Mouse (Mus musculus): ENCODE data around the gene Zfhx3. TPM values are rescaled to one million over a fixed set of nuclear protein-coding genes. Genes with fewer than 3 reads are reported as not detected.
A peak's percentile ranks its signal among the peaks of the same experiment; 100 is the strongest.

Zfhx3 gene
- polyA plus RNA-seq, 1 experiment from 2014 or later, result 14.4 TPM

- no peak for DNase-seq (ENCODE audit: low spot score)
- Histone ChIP-seq H3K4me1 (peaks cover 7% of the 10 kb centered on the region; the same call in 1 of the 2 replicates), H3K27me3 (ENCODE audit: low read depth, poor library complexity, severe bottlenecking) (no peaks in the 10 kb centered on the region), H3K4me3 (no peak overlapping the region), H3K36me3 (peaks cover 100% of the 10 kb centered on the region), H3K27ac (replicated peaks) (no peak overlapping the region), H3K9me3 (replicated peaks) (peaks cover 61% of the 10 kb centered on the region)
- WGBS, result 92% methylated on average over 12 of the region's 12 CpGs
These were observed 1009.1 kb downstream of the Zfhx3 start for GRCm38 (mm10) chr8:108951560-108951959.

- WGBS, result 63% methylated on average over 37 of the region's 37 CpGs
- DNase-seq (ENCODE audit: low spot score), result no peak
- H3K9me3 ChIP-seq (replicated peaks), result peaks cover 19% of the 10 kb centered on the region
- H3K27ac ChIP-seq (replicated peaks), result peak overlapping the region; percentile 33; the same call in 1 of the 2 replicates
- H3K4me3 ChIP-seq, result peak overlapping the region; percentile 23; the same call in 1 of the 2 replicates
- H3K27me3 ChIP-seq (ENCODE audit: low read depth, poor library complexity, severe bottlenecking), result no peaks in the 10 kb centered on the region
- peaks cover 65% of the 10 kb centered on the region for H3K36me3 ChIP-seq
- H3K4me1 ChIP-seq, result peaks cover 7% of the 10 kb centered on the region; the same call in 1 of the 2 replicates
These were observed 1014.0 kb downstream of the Zfhx3 start for GRCm38 (mm10) chr8:108956416-108956815.

GRCm38 (mm10) chr8:108962516-108962915 lies 1020.1 kb downstream of the Zfhx3 start:
- Histone ChIP-seq H3K36me3 (peaks cover 5% of the 10 kb centered on the region; the same call in 1 of the 2 replicates), H3K4me3 (no peak overlapping the region), H3K27ac (replicated peaks) (no peak overlapping the region), H3K4me1 (peaks cover 3% of the 10 kb centered on the region; the same call in 1 of the 2 replicates), H3K27me3 (ENCODE audit: low read depth, poor library complexity, severe bottlenecking) (no peaks in the 10 kb centered on the region), H3K9me3 (replicated peaks) (no peaks in the 10 kb centered on the region)
- no peak for DNase-seq (ENCODE audit: low spot score)
- whole genome bisulfite sequencing, result 82% methylated on average over 7 of the region's 7 CpGs

GRCm38 (mm10) chr8:108963181-108963580 lies 1020.7 kb downstream of the Zfhx3 start:
- no peaks in the 10 kb centered on the region for H3K27me3 ChIP-seq (ENCODE audit: low read depth, poor library complexity, severe bottlenecking)
- 87% methylated on average over 2 of the region's 2 CpGs for WGBS
- peaks cover 3% of the 10 kb centered on the region; the same call in 1 of the 2 replicates for H3K36me3 ChIP-seq
- no peak for DNase-seq (ENCODE audit: low spot score)
- H3K4me3 ChIP-seq, result no peak overlapping the region
- H3K4me1 ChIP-seq, result peaks cover 3% of the 10 kb centered on the region; the same call in 1 of the 2 replicates
- no peaks in the 10 kb centered on the region for H3K9me3 ChIP-seq (replicated peaks)
- H3K27ac ChIP-seq (replicated peaks), result no peak overlapping the region

- 84% methylated on average over 12 of the region's 12 CpGs for WGBS
- Histone ChIP-seq H3K4me3 (no peak overlapping the region), H3K27ac (replicated peaks) (no peak overlapping the region), H3K36me3 (no peaks in the 10 kb centered on the region), H3K4me1 (peaks cover 3% of the 10 kb centered on the region; the same call in 1 of the 2 replicates), H3K27me3 (ENCODE audit: low read depth, poor library complexity, severe bottlenecking) (no peaks in the 10 kb centered on the region), H3K9me3 (replicated peaks) (no peaks in the 10 kb centered on the region)
- no peak for DNase-seq (ENCODE audit: low spot score)
These were observed 1023.6 kb downstream of the Zfhx3 start for GRCm38 (mm10) chr8:108966041-108966440.

- no peak for DNase-seq (ENCODE audit: low spot score)
- no peaks in the 10 kb centered on the region for H3K9me3 ChIP-seq (replicated peaks)
- H3K27me3 ChIP-seq (ENCODE audit: low read depth, poor library complexity, severe bottlenecking), result no peaks in the 10 kb centered on the region
- 92% methylated on average over 9 of the region's 9 CpGs for WGBS
- no peak overlapping the region for H3K27ac ChIP-seq (replicated peaks)
- H3K4me1 ChIP-seq, result no peaks in the 10 kb centered on the region
- H3K36me3 ChIP-seq, result no peaks in the 10 kb centered on the region
- no peak overlapping the region for H3K4me3 ChIP-seq
These were observed 1031.3 kb downstream of the Zfhx3 start for GRCm38 (mm10) chr8:108973639-108974325.

GRCm38 (mm10) chr8:108977693-108978361 lies 1035.4 kb downstream of the Zfhx3 start:
- no peak for DNase-seq (ENCODE audit: low spot score)
- WGBS, result 73% methylated on average over 11 of the region's 11 CpGs
- Histone ChIP-seq H3K36me3 (no peaks in the 10 kb centered on the region), H3K27me3 (ENCODE audit: low read depth, poor library complexity, severe bottlenecking) (no peaks in the 10 kb centered on the region), H3K4me3 (no peak overlapping the region), H3K27ac (replicated peaks) (no peak overlapping the region; the same call in 1 of the 2 replicates), H3K4me1 (no peaks in the 10 kb centered on the region), H3K9me3 (replicated peaks) (peaks cover 4% of the 10 kb centered on the region; the same call in 1 of the 2 replicates)

GRCm38 (mm10) chr8:108978362-108978750 lies 1035.9 kb downstream of the Zfhx3 start:
- Histone ChIP-seq H3K27ac (replicated peaks) (no peak overlapping the region), H3K27me3 (ENCODE audit: low read depth, poor library complexity, severe bottlenecking) (no peaks in the 10 kb centered on the region), H3K9me3 (replicated peaks) (peaks cover 4% of the 10 kb centered on the region; the same call in 1 of the 2 replicates), H3K36me3 (no peaks in the 10 kb centered on the region), H3K4me3 (no peak overlapping the region), H3K4me1 (no peaks in the 10 kb centered on the region)
- DNase-seq (ENCODE audit: low spot score), result no peak
- WGBS, result 77% methylated on average over 7 of the region's 7 CpGs

- no peak overlapping the region for H3K27ac ChIP-seq (replicated peaks)
- 77% methylated on average over 2 of the region's 2 CpGs for WGBS
- H3K9me3 ChIP-seq (replicated peaks), result peaks cover 4% of the 10 kb centered on the region; the same call in 1 of the 2 replicates
- no peaks in the 10 kb centered on the region for H3K36me3 ChIP-seq
- H3K4me1 ChIP-seq, result no peaks in the 10 kb centered on the region
- H3K27me3 ChIP-seq (ENCODE audit: low read depth, poor library complexity, severe bottlenecking), result no peaks in the 10 kb centered on the region
- no peak overlapping the region for H3K4me3 ChIP-seq
- DNase-seq (ENCODE audit: low spot score), result no peak
These were observed 1042.5 kb downstream of the Zfhx3 start for GRCm38 (mm10) chr8:108984904-108985303.

- no peak for DNase-seq (ENCODE audit: low spot score)
- Histone ChIP-seq H3K4me1 (no peaks in the 10 kb centered on the region), H3K9me3 (replicated peaks) (no peaks in the 10 kb centered on the region), H3K36me3 (no peaks in the 10 kb centered on the region), H3K27me3 (ENCODE audit: low read depth, poor library complexity, severe bottlenecking) (no peaks in the 10 kb centered on the region), H3K27ac (replicated peaks) (no peak overlapping the region), H3K4me3 (no peak overlapping the region)
- 83% methylated on average over 5 of the region's 5 CpGs for WGBS
These were observed 1047.4 kb downstream of the Zfhx3 start for GRCm38 (mm10) chr8:108989841-108990240.

- Histone ChIP-seq H3K27ac (replicated peaks) (no peak overlapping the region), H3K9me3 (replicated peaks) (no peaks in the 10 kb centered on the region), H3K4me3 (no peak overlapping the region), H3K4me1 (no peaks in the 10 kb centered on the region), H3K36me3 (no peaks in the 10 kb centered on the region), H3K27me3 (ENCODE audit: low read depth, poor library complexity, severe bottlenecking) (no peaks in the 10 kb centered on the region)
- DNase-seq (ENCODE audit: low spot score), result no peak
- 94% methylated on average over 6 of the region's 6 CpGs for WGBS
These were observed 1048.1 kb downstream of the Zfhx3 start for GRCm38 (mm10) chr8:108990537-108990936.

- no peaks in the 10 kb centered on the region for H3K9me3 ChIP-seq (replicated peaks)
- H3K36me3 ChIP-seq, result no peaks in the 10 kb centered on the region
- WGBS, result 91% methylated on average over 5 of the region's 5 CpGs
- H3K27me3 ChIP-seq (ENCODE audit: low read depth, poor library complexity, severe bottlenecking), result no peaks in the 10 kb centered on the region
- H3K4me1 ChIP-seq, result no peaks in the 10 kb centered on the region
- no peak for DNase-seq (ENCODE audit: low spot score)
- no peak overlapping the region for H3K4me3 ChIP-seq
- no peak overlapping the region for H3K27ac ChIP-seq (replicated peaks)
These were observed 1049.0 kb downstream of the Zfhx3 start for GRCm38 (mm10) chr8:108991395-108991794.

GRCm38 (mm10) chr8:108993718-108994117 lies 1051.3 kb downstream of the Zfhx3 start:
- Histone ChIP-seq H3K36me3 (no peaks in the 10 kb centered on the region), H3K4me3 (no peak overlapping the region), H3K27ac (replicated peaks) (no peak overlapping the region), H3K9me3 (replicated peaks) (no peaks in the 10 kb centered on the region), H3K27me3 (ENCODE audit: low read depth, poor library complexity, severe bottlenecking) (no peaks in the 10 kb centered on the region), H3K4me1 (no peaks in the 10 kb centered on the region)
- 87% methylated on average over 2 of the region's 2 CpGs for WGBS
- DNase-seq (ENCODE audit: low spot score), result no peak
